Mouse (Mus musculus) MEL (cell line): ENCODE results near the gene Rdh1. TPM values are rescaled to one million over a fixed set of nuclear protein-coding genes. Genes with fewer than 3 reads are reported as not detected.
A peak's percentile ranks its signal among the peaks of the same experiment; 100 is the strongest.

ENCODE experiments used
- DNase-seq: peaks from one replicate; pipeline ENCODE4 v3.0.0; 2011; ENCODE audit warnings: low read depth, low spot score
- H3K27ac ChIP-seq: 2 replicates; pipeline ENCODE4 v1.5.1; 2012; ENCODE audit warnings: low read depth, mild to moderate bottlenecking, control low read depth, low read length, moderate library complexity; ENCODE audit not compliant: control insufficient read depth
- H3K27me3 ChIP-seq, 2 experiments: fragments of 150-350 bp in 1 of 2; sonication (generic) in 1 of 2; 2 replicates each; pipeline ENCODE4 v1.6.1; 2012; ENCODE audit warnings: low read length in 2 of 2, mild to moderate bottlenecking in 2 of 2, improper control_type of control experiment in 1 of 2, moderate library complexity in 1 of 2; ENCODE audit not compliant: insufficient read depth in 2 of 2, control insufficient read depth in 1 of 2
- H3K36me3 ChIP-seq, 2 experiments: 2 replicates each; pipeline ENCODE4 v1.6.1; 2012 to 2014; ENCODE audit warnings: low read length in 2 of 2, improper control_type of control experiment in 1 of 2, inconsistent platforms in 1 of 2, mild to moderate bottlenecking in 1 of 2; ENCODE audit not compliant: insufficient read depth in 2 of 2, control insufficient read depth in 1 of 2
- H3K4me1 ChIP-seq, 2 experiments: fragments of 150-350 bp in 1 of 2; sonication (generic) in 1 of 2; 2 replicates each; pipeline ENCODE4 v1.6.1; 2012; ENCODE audit warnings: low read length in 2 of 2, improper control_type of control experiment in 1 of 2, mild to moderate bottlenecking in 1 of 2; ENCODE audit not compliant: insufficient read depth in 2 of 2, control insufficient read depth in 1 of 2
- H3K4me3 ChIP-seq, 2 experiments: fragments of 150-350 bp in 1 of 2; sonication (generic) in 1 of 2; 2 replicates each; pipeline ENCODE4 v1.5.1; 2012; ENCODE audit warnings: low read depth in 2 of 2, low read length in 2 of 2, mild to moderate bottlenecking in 2 of 2, moderate library complexity in 2 of 2, control low read depth in 1 of 2, improper control_type of control experiment in 1 of 2; ENCODE audit not compliant: control insufficient read depth in 1 of 2, insufficient read depth in 1 of 2
- H3K79me2 ChIP-seq: 2 replicates; pipeline ENCODE4 v1.6.1; 2012; ENCODE audit warnings: mild to moderate bottlenecking, low read length, moderate library complexity; ENCODE audit not compliant: control insufficient read depth, poor library complexity, insufficient read depth
- H3K9ac ChIP-seq: 2 replicates; pipeline ENCODE4 v1.6.1; 2012; ENCODE audit warnings: low read depth, mild to moderate bottlenecking, control low read depth, low read length, moderate library complexity; ENCODE audit not compliant: control insufficient read depth, poor library complexity, severe bottlenecking
- H3K9me3 ChIP-seq: fragments of 150-350 bp; sonication (generic); replicated peaks from 2 replicates; pipeline ENCODE4 v1.6.1; 2012; ENCODE audit warnings: mild to moderate bottlenecking, low read length, improper control_type of control experiment, moderate library complexity; ENCODE audit not compliant: insufficient read depth
- BHLHE40 ChIP-seq: IDR thresholded peaks from 2 replicates; pipeline ENCODE4 v1.6.1; 2012; ENCODE audit warnings: low read depth, mild to moderate bottlenecking, inconsistent platforms, low read length, improper control_type of control experiment, borderline replicate concordance
- CHD1 ChIP-seq: IDR thresholded peaks from 2 replicates; pipeline ENCODE4 v1.6.1; 2012; ENCODE audit warnings: low read depth, mild to moderate bottlenecking, inconsistent platforms, low read length, improper control_type of control experiment
- ELF1 ChIP-seq: IDR thresholded peaks from 2 replicates; pipeline ENCODE4 v1.6.1; 2014; ENCODE audit warnings: low read depth, mild to moderate bottlenecking, inconsistent platforms, low read length, improper control_type of control experiment, moderate library complexity
- EP300 ChIP-seq, 2 experiments: IDR thresholded peaks; 2 replicates each; pipeline ENCODE4 v1.6.1; 2011; ENCODE audit warnings: improper control_type of control experiment in 2 of 2, low read length in 2 of 2, low read depth in 1 of 2, mild to moderate bottlenecking in 1 of 2
- ETS1 ChIP-seq: IDR thresholded peaks from 2 replicates; pipeline ENCODE4 v1.6.1; 2012; ENCODE audit warnings: low read depth, mild to moderate bottlenecking, inconsistent platforms, low read length, improper control_type of control experiment, moderate library complexity
- GATA1 ChIP-seq: IDR thresholded peaks from 2 replicates; pipeline ENCODE4 v1.6.1; 2011; ENCODE audit warnings: low read depth, low read length, improper control_type of control experiment
- HCFC1 ChIP-seq: IDR thresholded peaks from 2 replicates; pipeline ENCODE4 v1.6.1; 2012; ENCODE audit warnings: low read depth, mild to moderate bottlenecking, inconsistent platforms, low read length, improper control_type of control experiment, moderate library complexity
- MXI1 ChIP-seq: IDR thresholded peaks from 2 replicates; pipeline ENCODE4 v1.6.1; 2011; ENCODE audit warnings: mild to moderate bottlenecking, low read depth, low read length, improper control_type of control experiment
- POLR2A ChIP-seq, 2 experiments: IDR thresholded peaks; 2 replicates each; pipeline ENCODE4 v1.6.1; 2011 to 2012; ENCODE audit warnings: low read length in 2 of 2, mild to moderate bottlenecking in 2 of 2, control low read depth in 1 of 2, improper control_type of control experiment in 1 of 2, low read depth in 1 of 2, moderate library complexity in 1 of 2; ENCODE audit not compliant: control insufficient read depth in 1 of 2, insufficient read depth in 1 of 2, poor library complexity in 1 of 2
- RAD21 ChIP-seq: IDR thresholded peaks from 2 replicates; pipeline ENCODE4 v1.6.1; 2011; ENCODE audit warnings: mild to moderate bottlenecking, low read depth, low read length, improper control_type of control experiment
- SIN3A ChIP-seq: IDR thresholded peaks from 2 replicates; pipeline ENCODE4 v1.6.1; 2012; ENCODE audit warnings: low read length, improper control_type of control experiment, inconsistent platforms
- SMC3 ChIP-seq: IDR thresholded peaks from 2 replicates; pipeline ENCODE4 v1.6.1; 2011; ENCODE audit warnings: low read depth, low read length, improper control_type of control experiment
- TBP ChIP-seq: IDR thresholded peaks from 2 replicates; pipeline ENCODE4 v1.8.0; 2011; ENCODE audit warnings: low read depth, low read length, improper control_type of control experiment
- UBTF ChIP-seq: IDR thresholded peaks from 2 replicates; pipeline ENCODE4 v1.6.1; 2012; ENCODE audit warnings: low read depth, mild to moderate bottlenecking, inconsistent platforms, low read length, improper control_type of control experiment, moderate library complexity, borderline replicate concordance; ENCODE audit not compliant: insufficient read depth
- USF1 ChIP-seq: IDR thresholded peaks from 2 replicates; pipeline ENCODE4 v1.6.1; 2014; ENCODE audit warnings: low read depth, mild to moderate bottlenecking, inconsistent platforms, low read length, improper control_type of control experiment, moderate library complexity
- polyA plus RNA-seq, 2 experiments: library from polyadenylated mRNA; stranded (reverse) in 1 of 2; unstranded in 1 of 2; fragments of >175 nt in 1 of 2; fragments of >200 nt in 1 of 2; gene quantifications; 2 replicates each; pipeline versions ENCODE4 v1.2.1 to v1.2.4; 2012; ENCODE audit warnings: low replicate concordance in 2 of 2, low read depth in 1 of 2; ENCODE audit not compliant: insufficient read length in 2 of 2, insufficient read depth in 1 of 2, missing spikeins in 1 of 2
- total RNA-seq: library from RNA; depleted of rRNA; stranded (reverse); fragments of 300-350 nt; gene quantifications from 2 replicates; pipeline ENCODE4 v1.2.3, GENCODE M21; 2012

Rdh1 gene
- total and polyA plus RNA-seq, 3 experiments, result not detected

DNA sequence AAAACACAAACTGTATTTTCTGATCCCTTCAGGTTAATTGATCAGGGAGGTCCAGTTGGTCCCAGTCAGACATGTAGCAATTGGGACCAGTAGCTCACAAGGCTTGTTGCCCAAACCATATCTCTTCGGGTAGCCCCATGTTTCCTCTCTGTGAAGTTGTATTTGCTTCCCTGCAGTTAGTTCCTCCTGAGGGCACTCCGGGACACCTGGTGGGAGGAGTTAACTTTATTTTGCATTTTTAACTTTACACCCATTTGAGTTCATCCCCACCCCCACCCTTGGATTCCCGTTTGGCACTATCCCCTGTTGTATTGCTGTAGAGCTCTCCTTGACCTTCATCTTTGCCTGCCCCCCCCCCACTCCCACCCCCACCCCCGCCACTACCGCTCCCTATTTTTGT lies 13.6 kb upstream of the Rdh1 start:
- H3K4me3 ChIP-seq, result no peak overlapping the region
- H3K9me3 ChIP-seq, result no peaks in the 10 kb centered on the region
- H3K4me1 ChIP-seq, result peaks cover 5% of the 10 kb centered on the region in 2 experiments; a peak in 1 of 4 replicates
- peak; percentile 24 for DNase-seq
- no peak overlapping the region for H3K27ac ChIP-seq
- H3K9ac ChIP-seq, result no peak overlapping the region
- peaks cover 2 to 5% of the 10 kb centered on the region in 2 experiments; a peak in 2 of 4 replicates for H3K36me3 ChIP-seq
- H3K79me2 ChIP-seq, result no peaks in the 10 kb centered on the region; the same call in 1 of the 2 replicates
- no peaks in the 10 kb centered on the region for H3K27me3 ChIP-seq
- TF ChIP-seq HCFC1, result 0 out of 2 replicates have a peak, but pooled peaks have one; percentile 17
- TF ChIP-seq ELF1, result no peak
- TF ChIP-seq ETS1, result no peak
- no peak for TF ChIP-seq RAD21

DNA sequence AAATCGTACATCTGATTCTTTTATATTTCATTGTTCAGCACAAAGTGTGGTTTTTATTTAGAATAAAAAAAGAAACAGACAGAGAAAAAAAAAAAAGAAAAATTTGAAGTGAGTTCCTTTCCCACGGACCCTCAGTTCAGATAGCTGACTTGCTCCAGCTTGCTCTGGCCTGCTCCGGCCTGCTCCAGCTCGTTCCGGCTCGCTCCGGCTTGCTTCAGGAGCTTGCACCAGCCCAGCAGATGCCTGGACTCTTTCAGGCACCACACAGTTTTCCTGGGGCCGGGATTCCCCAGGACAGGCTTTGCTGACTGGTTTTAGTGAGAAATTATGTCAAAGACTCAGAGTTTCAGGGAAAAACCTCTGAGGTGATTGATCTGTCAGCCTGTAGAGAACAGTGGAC lies 12.3 kb upstream of the Rdh1 start:
- no peak for TF ChIP-seq CHD1
- TF ChIP-seq POLR2A (IDR thresholded peaks at IDR 0.05; ENCODE audit: control insufficient read depth in 1 of 2, insufficient read depth in 1 of 2, low read depth in 1 of 2, low read length in 2 of 2, poor library complexity in 1 of 2), result no peak
- no peak for TF ChIP-seq TBP
- no peak for TF ChIP-seq EP300 (IDR thresholded peaks at IDR 0.05; ENCODE audit: low read depth in 1 of 2, low read length in 2 of 2)
- no peak for TF ChIP-seq SMC3
- no peak for TF ChIP-seq USF1
- TF ChIP-seq MXI1, result no peak
- no peak for TF ChIP-seq BHLHE40
- TF ChIP-seq SIN3A, result no peak
- TF ChIP-seq HCFC1, result no peak
- no peak for TF ChIP-seq GATA1
- no peak for TF ChIP-seq UBTF
- no peak for TF ChIP-seq RAD21
- Histone ChIP-seq H3K4me3 (no peak overlapping the region), H3K4me1 (peaks cover 5% of the 10 kb centered on the region in 2 experiments; a peak in 1 of 4 replicates), H3K9me3 (no peaks in the 10 kb centered on the region), H3K27ac (no peak overlapping the region), H3K9ac (no peak overlapping the region), H3K27me3 (no peaks in the 10 kb centered on the region), H3K36me3 (peaks cover 2 to 5% of the 10 kb centered on the region in 2 experiments; a peak in 2 of 4 replicates), H3K79me2 (no peaks in the 10 kb centered on the region)
- no peak for DNase-seq
